Mouse (Mus musculus): ENCODE results near the gene Gm45062. TPM values are rescaled to one million over a fixed set of nuclear protein-coding genes. Genes with fewer than 3 reads are reported as not detected.

The Gm45062 gene
- polyA plus RNA-seq, 1 experiment from 2014 or later: 16.2 TPM

GRCm38 (mm10) chr6:8497868-8498257, 238.6 kb downstream of the Gm45062 start:
- H3K4me3 ChIP-seq: no peak overlapping the region
- no peaks in the 10 kb centered on the region for H3K27me3 ChIP-seq (ENCODE audit: low read depth, poor library complexity, severe bottlenecking)
- H3K27ac ChIP-seq: no peak overlapping the region
- no peak for DNase-seq (ENCODE audit: low spot score)
- no peaks in the 10 kb centered on the region for H3K36me3 ChIP-seq
- no peaks in the 10 kb centered on the region for H3K4me1 ChIP-seq
- WGBS: 77% methylated on average over 6 of the region's 6 CpGs
- no peaks in the 10 kb centered on the region for H3K9me3 ChIP-seq (replicated peaks)

GRCm38 (mm10) chr6:8498961-8499360, 239.7 kb downstream of the Gm45062 start:
- H3K9me3 ChIP-seq (replicated peaks): no peaks in the 10 kb centered on the region
- no peaks in the 10 kb centered on the region for H3K4me1 ChIP-seq
- DNase-seq (ENCODE audit: low spot score): no peak
- no peaks in the 10 kb centered on the region for H3K36me3 ChIP-seq
- H3K27me3 ChIP-seq (ENCODE audit: low read depth, poor library complexity, severe bottlenecking): no peaks in the 10 kb centered on the region
- 87% methylated on average over 3 of the region's 3 CpGs for WGBS
- H3K4me3 ChIP-seq: no peak overlapping the region
- H3K27ac ChIP-seq: no peak overlapping the region

GRCm38 (mm10) chr6:8503953-8504352, 244.7 kb downstream of the Gm45062 start:
- Histone ChIP-seq H3K4me3 (no peak overlapping the region), H3K9me3 (replicated peaks) (no peaks in the 10 kb centered on the region), H3K4me1 (0 out of 2 replicates have a peak, but pooled peaks cover 4% of the 10 kb centered on the region), H3K27ac (no peak overlapping the region), H3K27me3 (ENCODE audit: low read depth, poor library complexity, severe bottlenecking) (no peaks in the 10 kb centered on the region), H3K36me3 (no peaks in the 10 kb centered on the region)
- 68% methylated on average over 3 of the region's 3 CpGs for WGBS
- DNase-seq (ENCODE audit: low spot score): no peak

GRCm38 (mm10) chr6:8504521-8505228, 245.4 kb downstream of the Gm45062 start:
- WGBS: 85% methylated on average over 6 of the region's 6 CpGs
- no peak overlapping the region for H3K4me3 ChIP-seq
- 0 out of 2 replicates have a peak, but pooled peaks cover 4% of the 10 kb centered on the region for H3K4me1 ChIP-seq
- no peaks in the 10 kb centered on the region for H3K27me3 ChIP-seq (ENCODE audit: low read depth, poor library complexity, severe bottlenecking)
- H3K9me3 ChIP-seq (replicated peaks): no peaks in the 10 kb centered on the region
- H3K27ac ChIP-seq: no peak overlapping the region
- DNase-seq (ENCODE audit: low spot score): no peak
- no peaks in the 10 kb centered on the region for H3K36me3 ChIP-seq

- DNase-seq (ENCODE audit: low spot score): no peak
- Histone ChIP-seq H3K4me3 (no peak overlapping the region), H3K9me3 (replicated peaks) (no peaks in the 10 kb centered on the region), H3K27ac (no peak overlapping the region), H3K27me3 (ENCODE audit: low read depth, poor library complexity, severe bottlenecking) (no peaks in the 10 kb centered on the region), H3K4me1 (peaks cover 10% of the 10 kb centered on the region), H3K36me3 (no peaks in the 10 kb centered on the region)
Observed at GRCm38 (mm10) chr6:8506631-8507030, 247.4 kb downstream of the Gm45062 start.

GRCm38 (mm10) chr6:8508883-8509536, 249.8 kb downstream of the Gm45062 start:
- under 1% methylated on average over 55 of the region's 56 CpGs for WGBS
- peak; percentile 99 for DNase-seq (ENCODE audit: low spot score)
- no peaks in the 10 kb centered on the region for H3K36me3 ChIP-seq
- H3K9me3 ChIP-seq (replicated peaks): no peaks in the 10 kb centered on the region
- no peaks in the 10 kb centered on the region for H3K27me3 ChIP-seq (ENCODE audit: low read depth, poor library complexity, severe bottlenecking)
- peak overlapping the region; percentile 99 for H3K27ac ChIP-seq
- peaks cover 24% of the 10 kb centered on the region for H3K4me1 ChIP-seq
- H3K4me3 ChIP-seq: peak overlapping the region; percentile 98

GRCm38 (mm10) chr6:8509551-8509950, 250.3 kb downstream of the Gm45062 start, which contains the start of gene Glcci1:
TSS of gene Glcci1 (plus strand) at chr6:8509600.
- peak within 1 kb of the TSS; percentile 99 for H3K27ac ChIP-seq
- no peaks in the 10 kb centered on the region for H3K36me3 ChIP-seq
- H3K4me1 ChIP-seq: peaks cover 24% of the 10 kb centered on the region
- DNase-seq (ENCODE audit: low spot score): peak; percentile 81
- H3K4me3 ChIP-seq: peak within 1 kb of the TSS; percentile 98
- WGBS: 0% methylated on average over 45 of the region's 69 CpGs
- no peaks in the 10 kb centered on the region for H3K27me3 ChIP-seq (ENCODE audit: low read depth, poor library complexity, severe bottlenecking)
- H3K9me3 ChIP-seq (replicated peaks): no peaks in the 10 kb centered on the region

GRCm38 (mm10) chr6:8509961-8510863, 251.0 kb downstream of the Gm45062 start:
- Histone ChIP-seq H3K27me3 (ENCODE audit: low read depth, poor library complexity, severe bottlenecking) (no peaks in the 10 kb centered on the region), H3K36me3 (no peaks in the 10 kb centered on the region), H3K4me1 (peaks cover 24% of the 10 kb centered on the region), H3K9me3 (replicated peaks) (no peaks in the 10 kb centered on the region), H3K4me3 (peak overlapping the region; percentile 98), H3K27ac (peak overlapping the region; percentile 99)
- peak; percentile 75 for DNase-seq (ENCODE audit: low spot score)
- under 1% methylated on average over 73 of the region's 73 CpGs for WGBS

- Histone ChIP-seq H3K4me1 (peaks cover 24% of the 10 kb centered on the region), H3K9me3 (replicated peaks) (no peaks in the 10 kb centered on the region), H3K4me3 (peak overlapping the region; percentile 98), H3K27ac (peak overlapping the region; percentile 99), H3K27me3 (ENCODE audit: low read depth, poor library complexity, severe bottlenecking) (no peaks in the 10 kb centered on the region), H3K36me3 (no peaks in the 10 kb centered on the region)
- no peak for DNase-seq (ENCODE audit: low spot score)
- WGBS: 14% methylated on average over 7 of the region's 7 CpGs
Observed at GRCm38 (mm10) chr6:8510864-8511428, 251.7 kb downstream of the Gm45062 start.

GRCm38 (mm10) chr6:8511447-8511846, 252.2 kb downstream of the Gm45062 start:
- Histone ChIP-seq H3K9me3 (replicated peaks) (no peaks in the 10 kb centered on the region), H3K27ac (peak overlapping the region; percentile 99), H3K36me3 (no peaks in the 10 kb centered on the region), H3K27me3 (ENCODE audit: low read depth, poor library complexity, severe bottlenecking) (no peaks in the 10 kb centered on the region), H3K4me3 (peak overlapping the region; percentile 98), H3K4me1 (peaks cover 28% of the 10 kb centered on the region)
- 21% methylated on average over 3 of the region's 3 CpGs for WGBS
- peak; percentile 41 for DNase-seq (ENCODE audit: low spot score)

GRCm38 (mm10) chr6:8512416-8512815, 253.2 kb downstream of the Gm45062 start:
- WGBS: 53% methylated on average over 8 of the region's 8 CpGs
- H3K4me3 ChIP-seq: peak overlapping the region; percentile 98
- no peaks in the 10 kb centered on the region for H3K9me3 ChIP-seq (replicated peaks)
- no peaks in the 10 kb centered on the region for H3K36me3 ChIP-seq
- H3K27ac ChIP-seq: 0 out of 2 replicates have a peak overlapping the region, but pooled peaks have one; percentile 3
- peaks cover 28% of the 10 kb centered on the region for H3K4me1 ChIP-seq
- no peaks in the 10 kb centered on the region for H3K27me3 ChIP-seq (ENCODE audit: low read depth, poor library complexity, severe bottlenecking)
- no peak for DNase-seq (ENCODE audit: low spot score)

GRCm38 (mm10) chr6:8519687-8520086, 260.4 kb downstream of the Gm45062 start:
- Histone ChIP-seq H3K9me3 (replicated peaks) (no peaks in the 10 kb centered on the region), H3K4me1 (0 out of 2 replicates have a peak, but pooled peaks cover 4% of the 10 kb centered on the region), H3K27me3 (ENCODE audit: low read depth, poor library complexity, severe bottlenecking) (no peaks in the 10 kb centered on the region), H3K27ac (no peak overlapping the region), H3K4me3 (no peak overlapping the region), H3K36me3 (no peaks in the 10 kb centered on the region)
- whole genome bisulfite sequencing: 96% methylated on average over 3 of the region's 3 CpGs
- no peak for DNase-seq (ENCODE audit: low spot score)
